Mouse (Mus musculus): Measurements from ENCODE around the gene Trim15. TPM values are rescaled to one million over a fixed set of nuclear protein-coding genes. Genes with fewer than 3 reads are reported as not detected.

The Trim15 gene
- total and polyA plus RNA-seq, 2 experiments from 2014 or later, result 0.27 to 0.73 TPM

DNA sequence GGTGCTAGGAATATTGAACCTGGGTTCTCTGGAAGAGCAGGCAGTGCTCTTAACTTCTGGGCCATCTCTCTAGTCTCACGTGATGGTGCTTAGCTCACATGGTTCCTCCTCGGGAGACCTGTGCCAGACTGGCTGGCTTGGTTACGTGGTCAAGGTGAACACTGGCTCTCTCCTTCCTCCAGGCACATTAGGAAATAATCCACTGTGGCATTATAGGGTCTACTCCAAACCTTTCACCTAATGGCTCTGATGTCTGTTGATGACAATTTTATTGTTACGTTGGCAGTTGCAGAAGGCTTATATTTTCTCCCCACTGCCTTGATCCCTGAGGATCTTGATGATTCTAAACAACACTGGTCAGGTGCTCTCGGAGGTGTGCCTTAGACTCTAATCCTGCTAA lies 18.1 kb downstream of the Trim15 start:
- ATAC-seq (ENCODE audit: low FRiP score), result no peak
- Histone ChIP-seq H3K4me3 (ENCODE audit: low read depth, low read length) (no peak overlapping the region), H3K4me2 (ENCODE audit: low read depth, low read length, poor library complexity, severe bottlenecking) (no peak overlapping the region), H3K4me1 (ENCODE audit: insufficient read depth, low read length) (no peaks in the 10 kb centered on the region), H3K9ac (replicated peaks; ENCODE audit: low read length, poor library complexity, severe bottlenecking) (no peak overlapping the region), H3K27me3 (ENCODE audit: insufficient read depth, low read length) (no peaks in the 10 kb centered on the region), H3K27ac (ENCODE audit: low read depth, low read length) (no peak overlapping the region), H3K36me3 (ENCODE audit: insufficient read depth, low read length) (peaks cover 36% of the 10 kb centered on the region), H3K9me3 (ENCODE audit: low read length) (no peaks in the 10 kb centered on the region)
- no peak for TF ChIP-seq CTCF (IDR thresholded peaks at IDR 0.05)
- 80% methylated on average over 5 of the region's 5 CpGs for WGBS
- no peak for DNase-seq (ENCODE audit: low spot score)

DNA sequence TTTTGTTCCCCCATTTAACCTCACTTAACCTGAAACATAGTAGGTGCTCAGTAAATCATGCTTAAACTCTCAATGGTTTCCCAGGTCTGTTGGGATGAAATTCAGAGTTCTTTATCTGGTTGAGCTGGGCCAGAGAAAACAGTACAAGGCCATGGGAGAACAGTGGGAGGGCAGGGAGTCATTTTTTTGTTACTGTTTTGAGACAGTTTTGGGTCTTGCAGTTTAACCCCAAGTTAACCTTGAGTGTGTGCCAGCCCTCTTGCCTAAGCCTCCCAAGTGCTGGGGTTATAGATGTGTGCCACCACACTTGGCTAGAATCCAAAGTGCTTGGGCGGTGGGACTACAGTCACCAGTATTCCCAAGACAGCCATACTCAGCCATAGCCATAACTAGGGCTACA lies 22.3 kb downstream of the Trim15 start:
- 64% methylated on average over 1 of the region's 1 CpGs for WGBS

DNA sequence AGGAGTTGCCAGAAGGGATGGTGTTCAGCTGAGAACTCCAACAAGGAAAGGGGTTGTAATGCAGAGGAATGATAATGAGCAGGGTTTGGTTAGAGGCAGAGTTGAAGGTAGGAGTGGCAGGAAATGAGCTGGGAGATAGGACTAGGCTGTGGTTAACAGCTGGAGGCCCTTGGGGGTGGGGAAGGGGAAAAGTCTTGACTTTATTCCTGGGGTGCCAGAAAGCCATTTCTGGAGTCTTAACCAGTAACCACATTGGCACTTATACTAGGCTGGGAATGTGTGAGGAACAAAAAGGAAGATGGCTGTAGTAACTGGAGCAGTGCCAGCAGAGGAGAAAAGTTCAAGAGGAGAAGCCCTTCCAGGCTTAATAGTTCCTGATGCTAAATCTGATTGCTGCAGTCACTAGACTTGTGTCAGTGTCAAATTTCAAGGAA lies 22.7 kb downstream of the Trim15 start:
- no peak for TF ChIP-seq CTCF (IDR thresholded peaks at IDR 0.05)
- H3K36me3 ChIP-seq (ENCODE audit: insufficient read depth, low read length), result 0 out of 2 replicates have a peak, but pooled peaks cover 3% of the 10 kb centered on the region
- DNase-seq (ENCODE audit: low spot score) (no peak), ATAC-seq (ENCODE audit: low FRiP score) (no peak)
- H3K27me3 ChIP-seq (ENCODE audit: insufficient read depth, low read length), result no peaks in the 10 kb centered on the region
- H3K4me2 ChIP-seq (ENCODE audit: low read depth, low read length, poor library complexity, severe bottlenecking), result no peak overlapping the region
- no peak overlapping the region for H3K4me3 ChIP-seq (ENCODE audit: low read depth, low read length)
- H3K4me1 ChIP-seq (ENCODE audit: insufficient read depth, low read length), result no peaks in the 10 kb centered on the region
- H3K27ac ChIP-seq (ENCODE audit: low read depth, low read length), result no peak overlapping the region
- no peaks in the 10 kb centered on the region for H3K9me3 ChIP-seq (ENCODE audit: low read length)
- H3K9ac ChIP-seq (replicated peaks; ENCODE audit: low read length, poor library complexity, severe bottlenecking), result no peak overlapping the region

More for the DNA sequence above, 22.3 kb downstream of the Trim15 start:
- no peak for DNase-seq (ENCODE audit: low spot score)
- ATAC-seq (ENCODE audit: low FRiP score), result no peak
- Histone ChIP-seq H3K27ac (ENCODE audit: low read depth, low read length) (no peak overlapping the region), H3K4me3 (ENCODE audit: low read depth, low read length) (no peak overlapping the region), H3K27me3 (ENCODE audit: insufficient read depth, low read length) (no peaks in the 10 kb centered on the region), H3K36me3 (ENCODE audit: insufficient read depth, low read length) (0 out of 2 replicates have a peak, but pooled peaks cover 3% of the 10 kb centered on the region), H3K4me2 (ENCODE audit: low read depth, low read length, poor library complexity, severe bottlenecking) (no peak overlapping the region), H3K4me1 (ENCODE audit: insufficient read depth, low read length) (no peaks in the 10 kb centered on the region), H3K9ac (replicated peaks; ENCODE audit: low read length, poor library complexity, severe bottlenecking) (no peak overlapping the region), H3K9me3 (ENCODE audit: low read length) (no peaks in the 10 kb centered on the region)
- TF ChIP-seq CTCF (IDR thresholded peaks at IDR 0.05), result no peak

DNA sequence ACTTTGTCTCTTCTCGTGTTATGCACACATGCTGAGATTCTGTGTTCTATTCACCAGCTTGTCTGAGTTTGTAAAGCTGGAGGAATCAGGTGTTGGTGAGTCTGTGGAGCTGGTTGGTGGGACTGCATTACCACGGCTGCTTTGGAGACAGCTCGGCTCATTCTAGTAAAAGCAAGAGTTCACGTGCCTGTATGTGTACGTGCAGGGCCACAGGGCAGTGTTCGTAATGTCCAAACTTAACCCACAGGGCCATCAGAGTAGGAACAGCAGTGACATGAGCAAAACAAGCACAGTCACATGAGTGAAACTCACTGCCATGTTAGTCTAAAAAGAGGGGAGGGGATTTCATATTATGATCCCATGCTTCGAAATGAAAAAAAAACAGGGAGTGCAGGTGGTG lies 23.3 kb downstream of the Trim15 start:
- Histone ChIP-seq H3K27me3 (ENCODE audit: insufficient read depth, low read length) (no peaks in the 10 kb centered on the region), H3K4me1 (ENCODE audit: insufficient read depth, low read length) (0 out of 2 replicates have a peak, but pooled peaks cover 3% of the 10 kb centered on the region), H3K4me3 (ENCODE audit: low read depth, low read length) (no peak overlapping the region), H3K27ac (ENCODE audit: low read depth, low read length) (no peak overlapping the region), H3K36me3 (ENCODE audit: insufficient read depth, low read length) (0 out of 2 replicates have a peak, but pooled peaks cover 3% of the 10 kb centered on the region), H3K9me3 (ENCODE audit: low read length) (no peaks in the 10 kb centered on the region), H3K9ac (replicated peaks; ENCODE audit: low read length, poor library complexity, severe bottlenecking) (no peak overlapping the region), H3K4me2 (ENCODE audit: low read depth, low read length, poor library complexity, severe bottlenecking) (no peak overlapping the region)
- DNase-seq (ENCODE audit: low spot score) (no peak), ATAC-seq (ENCODE audit: low FRiP score) (no peak)
- WGBS, result 80% methylated on average over 7 of the region's 7 CpGs
- TF ChIP-seq CTCF (IDR thresholded peaks at IDR 0.05), result no peak

DNA sequence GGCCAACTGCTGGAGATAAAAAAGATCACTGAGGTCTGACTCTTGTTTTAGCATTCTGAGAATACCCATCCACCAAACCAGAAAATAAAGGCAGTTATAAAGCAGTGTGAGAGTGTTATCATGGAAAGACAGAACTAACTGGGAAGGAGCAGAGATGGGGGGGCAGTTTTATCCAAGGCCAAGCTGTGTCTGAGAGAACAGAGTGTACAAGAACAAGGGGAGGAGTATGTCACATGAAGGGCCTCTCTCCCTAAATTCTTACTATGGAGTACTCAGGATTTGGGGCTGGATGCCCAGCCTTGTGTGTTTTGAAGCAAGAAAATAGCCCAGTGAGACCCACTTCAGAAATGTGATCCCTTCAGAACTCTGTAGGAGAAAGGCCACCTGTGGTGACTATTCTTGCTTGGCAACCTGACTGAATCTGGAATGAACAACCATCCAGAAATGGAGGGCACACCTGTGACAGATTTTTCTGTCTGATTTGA lies 26.0 kb downstream of the Trim15 start:
- Histone ChIP-seq H3K4me2 (ENCODE audit: low read depth, low read length, poor library complexity, severe bottlenecking) (no peak overlapping the region), H3K27ac (ENCODE audit: low read depth, low read length) (no peak overlapping the region), H3K4me1 (ENCODE audit: insufficient read depth, low read length) (0 out of 2 replicates have a peak, but pooled peaks cover 4% of the 10 kb centered on the region), H3K36me3 (ENCODE audit: insufficient read depth, low read length) (no peaks in the 10 kb centered on the region), H3K9me3 (ENCODE audit: low read length) (no peaks in the 10 kb centered on the region), H3K4me3 (ENCODE audit: low read depth, low read length) (no peak overlapping the region), H3K9ac (replicated peaks; ENCODE audit: low read length, poor library complexity, severe bottlenecking) (no peak overlapping the region), H3K27me3 (ENCODE audit: insufficient read depth, low read length) (no peaks in the 10 kb centered on the region)
- ATAC-seq (ENCODE audit: low FRiP score), result no peak
- DNase-seq (ENCODE audit: low spot score), result no peak
- TF ChIP-seq CTCF (IDR thresholded peaks at IDR 0.05), result no peak

DNA sequence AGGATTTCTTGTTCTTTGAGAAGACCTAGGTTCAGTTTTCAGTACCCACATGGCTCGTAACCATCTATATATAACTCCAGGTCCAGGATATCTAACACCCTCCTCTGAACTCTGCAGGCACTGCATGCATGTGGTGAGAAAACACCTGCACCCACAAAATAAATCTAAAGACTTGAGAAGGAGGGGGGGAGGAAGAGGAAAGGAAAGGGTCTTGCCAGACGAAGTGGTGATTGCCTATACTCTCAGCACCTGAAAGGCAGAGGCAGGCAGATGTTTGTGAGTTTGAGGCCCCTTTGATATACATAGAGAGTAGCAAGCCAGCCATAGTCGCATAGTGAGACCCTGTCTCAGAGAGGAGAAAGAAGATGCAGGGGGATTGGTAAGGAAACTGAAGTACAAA lies 27.1 kb downstream of the Trim15 start:
- Histone ChIP-seq H3K4me2 (ENCODE audit: low read depth, low read length, poor library complexity, severe bottlenecking) (no peak overlapping the region), H3K4me3 (ENCODE audit: low read depth, low read length) (no peak overlapping the region), H3K9me3 (ENCODE audit: low read length) (no peaks in the 10 kb centered on the region), H3K27ac (ENCODE audit: low read depth, low read length) (no peak overlapping the region), H3K9ac (replicated peaks; ENCODE audit: low read length, poor library complexity, severe bottlenecking) (no peak overlapping the region), H3K4me1 (ENCODE audit: insufficient read depth, low read length) (0 out of 2 replicates have a peak, but pooled peaks cover 4% of the 10 kb centered on the region), H3K27me3 (ENCODE audit: insufficient read depth, low read length) (no peaks in the 10 kb centered on the region), H3K36me3 (ENCODE audit: insufficient read depth, low read length) (no peaks in the 10 kb centered on the region)
- ATAC-seq (ENCODE audit: low FRiP score), result no peak
- DNase-seq (ENCODE audit: low spot score), result no peak
- TF ChIP-seq CTCF (IDR thresholded peaks at IDR 0.05), result no peak
- WGBS, result 87% methylated on average over 3 of the region's 3 CpGs

Measured in midbrain, postnatal 0 days (tissue).